In genomic region chr19:58616606-58617005, GRCm38 (mm10) we compare ENCODE assay signal across 33 mouse cellular contexts. TPM values are rescaled to one million over a fixed set of nuclear protein-coding genes. Genes with fewer than 3 reads are reported as not detected.
DNase-seq lines count a peak whose midpoint lies in the region; ATAC-seq and TF ChIP-seq lines count a peak whose summit lies in the region.
"Had no signal": no experiment of that assay in that cellular context is flagged by ENCODE, and none has a peak within 500 bp of the region (broad histone marks: within the 10 kb centered on the region; RNA-seq: fewer than 3 reads in every experiment).

No protein-coding gene starts in this region.

- no peak overlapping the region for H3K4me2 ChIP-seq in heart, embryonic 11.5 days
- H3K4me2 ChIP-seq in lung, embryonic 16.5 days (ENCODE audit: low read depth, low read length) = no peak overlapping the region
- H3K4me2 ChIP-seq in lung, postnatal 0 days (replicated peaks; ENCODE audit: low read depth, low read length) = no peak overlapping the region
- H3K4me2 ChIP-seq in stomach, embryonic 16.5 days (ENCODE audit: low read depth, low read length) = no peak overlapping the region
- H3K4me2 ChIP-seq: embryonic facial prominence, embryonic 13.5 days; forebrain, embryonic 15.5 days; hindbrain, embryonic 15.5 days; liver, embryonic 15.5 days; midbrain, embryonic 15.5 days; neural tube, embryonic 15.5 days had no signal

- H3K9me3 ChIP-seq in heart, embryonic 11.5 days (replicated peaks; ENCODE audit: control insufficient read depth, low read length) = no peaks in the 10 kb centered on the region
- no peaks in the 10 kb centered on the region for H3K9me3 ChIP-seq in lung, embryonic 16.5 days (ENCODE audit: control insufficient read depth, low read length)
- H3K9me3 ChIP-seq in lung, postnatal 0 days (ENCODE audit: low read length) = no peaks in the 10 kb centered on the region
- no peaks in the 10 kb centered on the region for H3K9me3 ChIP-seq in stomach, embryonic 16.5 days (replicated peaks; ENCODE audit: control insufficient read depth, low read length)
- H3K9me3 ChIP-seq: embryonic facial prominence, embryonic 13.5 days; forebrain, embryonic 10.5 days; forebrain, embryonic 15.5 days; hindbrain, embryonic 10.5 days; hindbrain, embryonic 15.5 days; liver, embryonic 15.5 days; midbrain, embryonic 10.5 days; midbrain, embryonic 15.5 days; neural tube, embryonic 15.5 days had no signal

- no peaks in the 10 kb centered on the region for H3K4me1 ChIP-seq in heart, embryonic 11.5 days (ENCODE audit: control insufficient read depth, insufficient read depth, low read length)
- H3K4me1 ChIP-seq in lung, embryonic 16.5 days (replicated peaks; ENCODE audit: control insufficient read depth, insufficient read depth, low read length) = 0 out of 2 replicates have a peak, but pooled peaks cover 2% of the 10 kb centered on the region
- H3K4me1 ChIP-seq in lung, postnatal 0 days (ENCODE audit: insufficient read depth, low read depth, low read length) = no peaks in the 10 kb centered on the region
- H3K4me1 ChIP-seq in stomach, embryonic 16.5 days (ENCODE audit: control insufficient read depth, insufficient read depth, low read length) = no peaks in the 10 kb centered on the region; the same call in 1 of the 2 replicates
- H3K4me1 ChIP-seq: embryonic facial prominence, embryonic 13.5 days; forebrain, embryonic 10.5 days; forebrain, embryonic 15.5 days; hindbrain, embryonic 10.5 days; hindbrain, embryonic 15.5 days; liver, embryonic 15.5 days; midbrain, embryonic 10.5 days; midbrain, embryonic 15.5 days; neural tube, embryonic 15.5 days had no signal

- no peak for TF ChIP-seq CTCF in lung, postnatal 0 days (IDR thresholded peaks at IDR 0.05)

- H3K27ac ChIP-seq in heart, embryonic 11.5 days (ENCODE audit: low read depth, low read length) = no peak overlapping the region
- no peak overlapping the region for H3K27ac ChIP-seq in lung, embryonic 16.5 days (ENCODE audit: low read length)
- no peak overlapping the region for H3K27ac ChIP-seq in lung, postnatal 0 days (ENCODE audit: low read length)
- peak overlapping the region; percentile 60 for H3K27ac ChIP-seq in stomach, embryonic 16.5 days (ENCODE audit: low read length)
- H3K27ac ChIP-seq: embryonic facial prominence, embryonic 13.5 days; forebrain, embryonic 10.5 days; forebrain, embryonic 15.5 days; hindbrain, embryonic 10.5 days; hindbrain, embryonic 15.5 days; liver, embryonic 15.5 days; midbrain, embryonic 10.5 days; midbrain, embryonic 15.5 days; neural tube, embryonic 15.5 days had no signal

- no peak for TF ChIP-seq EP300 in lung, postnatal 0 days (IDR thresholded peaks at IDR 0.05)

- no peak overlapping the region for H3K9ac ChIP-seq in heart, embryonic 11.5 days (ENCODE audit: low read depth, low read length)
- H3K9ac ChIP-seq in lung, embryonic 16.5 days (ENCODE audit: low read length) = no peak overlapping the region
- H3K9ac ChIP-seq in lung, postnatal 0 days (replicated peaks; ENCODE audit: low read depth) = no peak overlapping the region
- no peak overlapping the region for H3K9ac ChIP-seq in stomach, embryonic 16.5 days (ENCODE audit: low read length)
- H3K9ac ChIP-seq: embryonic facial prominence, embryonic 13.5 days; forebrain, embryonic 15.5 days; hindbrain, embryonic 15.5 days; liver, embryonic 15.5 days; midbrain, embryonic 15.5 days; neural tube, embryonic 15.5 days had no signal

- ATAC-seq in heart, embryonic 11.5 days (replicated peaks; ENCODE audit: insufficient number of reproducible peaks, low FRiP score, low TSS enrichment) = no peak
- ATAC-seq in lung, embryonic 16.5 days (ENCODE audit: low read depth) = 0 out of 2 replicates have a peak, but pooled peaks have one; percentile 34
- peak; percentile 48; the same call in 1 of the 2 replicates for ATAC-seq in lung, postnatal 0 days
- ATAC-seq in stomach, embryonic 16.5 days (ENCODE audit: insufficient read depth, low FRiP score) = peak; percentile 79
- ATAC-seq: forebrain, embryonic 15.5 days; inflammation-experienced regulatory T-cells, adult 6 months; midbrain, embryonic 15.5 days; Patski had no signal

- DNase-seq in heart, adult 11 months = peak; percentile 86
- DNase-seq in lung, postnatal 4 days = no peak
- DNase-seq in lung, postnatal 0 days (ENCODE audit: low spot score) = peak; percentile 50
- DNase-seq in thymus, postnatal 25 days = no peak
- DNase-seq in spleen, postnatal 4 days (ENCODE audit: low spot score in 2 of 2) = no peak
- DNase-seq: adrenal gland, postnatal 14 days; cerebellum, adult 18-20 months; cerebellum, postnatal 10 days; gastrocnemius, postnatal 36 days; heart, postnatal 14 days; kidney, adult 8-10 months; kidney, postnatal 10 days; layer of hippocampus, adult 9-11 months; liver; retina, postnatal 1 day; right cerebral cortex, postnatal 25 days had no signal

- H3K27me3 ChIP-seq in heart, embryonic 11.5 days (ENCODE audit: control insufficient read depth, insufficient read depth, low read length) = no peaks in the 10 kb centered on the region
- no peaks in the 10 kb centered on the region for H3K27me3 ChIP-seq in lung, embryonic 16.5 days (ENCODE audit: control insufficient read depth, insufficient read depth, low read depth, low read length)
- H3K27me3 ChIP-seq in lung, postnatal 0 days (replicated peaks; ENCODE audit: insufficient read depth, low read length) = no peaks in the 10 kb centered on the region
- no peaks in the 10 kb centered on the region for H3K27me3 ChIP-seq in stomach, embryonic 16.5 days (ENCODE audit: control insufficient read depth, insufficient read depth, low read length)
- H3K27me3 ChIP-seq: embryonic facial prominence, embryonic 13.5 days; forebrain, embryonic 15.5 days; hindbrain, embryonic 15.5 days; liver, embryonic 15.5 days; midbrain, embryonic 15.5 days; neural tube, embryonic 15.5 days had no signal

- H3K36me3 ChIP-seq in heart, embryonic 11.5 days (ENCODE audit: control insufficient read depth, insufficient read depth, low read length) = no peaks in the 10 kb centered on the region
- no peaks in the 10 kb centered on the region for H3K36me3 ChIP-seq in lung, embryonic 16.5 days (ENCODE audit: control insufficient read depth, insufficient read depth, low read length)
- no peaks in the 10 kb centered on the region for H3K36me3 ChIP-seq in lung, postnatal 0 days (ENCODE audit: insufficient read depth, low read length)
- no peaks in the 10 kb centered on the region for H3K36me3 ChIP-seq in stomach, embryonic 16.5 days (ENCODE audit: control insufficient read depth, insufficient read depth, low read length)
- H3K36me3 ChIP-seq: embryonic facial prominence, embryonic 13.5 days; forebrain, embryonic 10.5 days; forebrain, embryonic 15.5 days; G1E; hindbrain, embryonic 10.5 days; hindbrain, embryonic 15.5 days; liver, embryonic 15.5 days; midbrain, embryonic 10.5 days; midbrain, embryonic 15.5 days; neural tube, embryonic 15.5 days had no signal

- 74% methylated on average over 7 of the region's 7 CpGs for WGBS in heart, embryonic 11.5 days (ENCODE audit: insufficient replicate concordance)
- WGBS in lung, embryonic 16.5 days = 47% methylated on average over 7 of the region's 7 CpGs
- 54% methylated on average over 7 of the region's 7 CpGs for WGBS in lung, postnatal 0 days
- WGBS in stomach, embryonic 16.5 days = 46% methylated on average over 7 of the region's 7 CpGs

- H3K4me3 ChIP-seq in heart, embryonic 11.5 days (ENCODE audit: low read depth, low read length) = no peak overlapping the region
- no peak overlapping the region for H3K4me3 ChIP-seq in lung, embryonic 16.5 days (ENCODE audit: low read length)
- no peak overlapping the region for H3K4me3 ChIP-seq in lung, postnatal 0 days (ENCODE audit: low read depth, low read length)
- H3K4me3 ChIP-seq in stomach, embryonic 16.5 days (replicated peaks; ENCODE audit: low read length) = no peak overlapping the region
- H3K4me3 ChIP-seq: embryonic facial prominence, embryonic 13.5 days; forebrain, embryonic 10.5 days; forebrain, embryonic 15.5 days; hindbrain, embryonic 10.5 days; hindbrain, embryonic 15.5 days; liver, embryonic 15.5 days; midbrain, embryonic 10.5 days; midbrain, embryonic 15.5 days; neural tube, embryonic 15.5 days had no signal

RNA-seq across cellular contexts. Expression of gene Pnlip, which starts 35.7 kb away (rescaled TPM):
- polyA plus RNA-seq in heart, embryonic 11.5 days (2014; fragmentation: Nextera tagmentation; extraction: Ambion mirVana) = not detected in 2 replicates
- not detected in 2 replicates for polyA plus RNA-seq in lung, embryonic 16.5 days (2015; fragmentation: Nextera tagmentation; extraction: Ambion mirVana)
- not detected in 2 replicates for polyA plus RNA-seq in lung, postnatal 0 days (2015; fragmentation: Nextera tagmentation; extraction: Ambion mirVana)
- polyA plus RNA-seq in stomach, embryonic 16.5 days (2015; fragmentation: Nextera tagmentation; extraction: Ambion mirVana) = 0.49 and 0.50 TPM in 2 replicates
- polyA plus RNA-seq: embryonic facial prominence, embryonic 13.5 days; forebrain, embryonic 10.5 days; G1E; heart, embryonic 14.5 days; inflammation-experienced regulatory T-cells, adult 6 months; limb, embryonic 11.5 days; liver, embryonic 15.5 days; midbrain, embryonic 10.5 days; midbrain, embryonic 15.5 days; Patski had no signal

Comparison
In these comparisons a context has a peak if more than half of its experiments do, and no peak if none do; other contexts are left out.
1. DNase-seq: peak in heart, adult 11 months (single experiment) and lung, postnatal 0 days (single experiment); none in lung, postnatal 4 days (0 of 2), thymus, postnatal 25 days (single experiment) and spleen, postnatal 4 days (0 of 2).